ENCODE assay signal across 20 mouse cellular contexts in the genomic region with DNA sequence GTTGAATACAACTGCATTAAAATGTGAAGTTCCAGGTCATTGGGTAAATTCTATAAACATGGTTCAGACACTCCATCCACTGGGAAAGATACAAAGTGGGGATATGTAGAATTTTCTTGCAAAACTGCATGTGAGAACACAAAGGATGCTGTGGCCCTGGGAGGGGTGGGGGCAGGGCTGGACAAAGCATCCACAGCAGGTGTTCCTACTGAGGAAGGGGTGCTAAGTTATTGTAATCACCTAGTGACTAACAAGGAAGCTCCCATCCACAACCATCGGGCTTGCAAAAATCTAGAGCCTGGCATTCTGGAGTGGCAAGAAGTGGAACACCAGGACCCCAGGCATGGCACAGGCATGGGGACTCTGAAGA.
DNase-seq lines count a peak whose midpoint lies in the region; ATAC-seq and TF ChIP-seq lines count a peak whose summit lies in the region.
"Had no signal": no experiment of that assay in that cellular context is flagged by ENCODE, and none has a peak within 500 bp of the region (broad histone marks: within the 10 kb centered on the region; RNA-seq: fewer than 3 reads in every experiment).

No protein-coding gene starts in this region.

- H3K4me3 ChIP-seq in heart, embryonic 10.5 days, result no peak overlapping the region
- peak overlapping the region; percentile 24; the same call in 1 of the 2 replicates for H3K4me3 ChIP-seq in E14TG2a.4 (replicated peaks; ENCODE audit: low read length)
- H3K4me3 ChIP-seq in ES-E14 (ENCODE audit: insufficient read depth in 1 of 2, low read depth in 1 of 2, low read length in 2 of 2, poor library complexity in 1 of 2, severe bottlenecking in 1 of 2), result 0 out of 4 replicates have a peak overlapping the region, but pooled peaks of 1 of the 2 experiments have one; percentile 8
- H3K4me3 ChIP-seq in hindbrain, embryonic 14.5 days (replicated peaks; ENCODE audit: low read length), result no peak overlapping the region
- H3K4me3 ChIP-seq: embryonic facial prominence, embryonic 15.5 days; heart, adult 2 months; limb, embryonic 13.5 days; myocyte had no signal

- H3K9me3 ChIP-seq in heart, embryonic 10.5 days, result no peaks in the 10 kb centered on the region
- no peaks in the 10 kb centered on the region for H3K9me3 ChIP-seq in E14TG2a.4 (ENCODE audit: low read length)
- H3K9me3 ChIP-seq in ES-E14 (ENCODE audit: control insufficient read depth, insufficient read depth, low read depth, low read length), result no peaks in the 10 kb centered on the region
- H3K9me3 ChIP-seq in hindbrain, embryonic 14.5 days (ENCODE audit: control insufficient read depth, low read length), result no peaks in the 10 kb centered on the region
- H3K9me3 ChIP-seq: embryonic facial prominence, embryonic 15.5 days; limb, embryonic 13.5 days had no signal

- in situ Hi-C loops in ES-E14 (cut with MboI; ENCODE audit: low sequenced_read_pairs in 2 of 2, unreplicated experiment in 2 of 2), result no loop called here

- no peak overlapping the region for H3K4me2 ChIP-seq in hindbrain, embryonic 14.5 days (replicated peaks)
- H3K4me2 ChIP-seq: embryonic facial prominence, embryonic 15.5 days; limb, embryonic 13.5 days had no signal

- H3K9ac ChIP-seq in ES-E14 (ENCODE audit: insufficient read depth, low read depth, low read length, poor library complexity, severe bottlenecking), result no peak overlapping the region
- no peak overlapping the region for H3K9ac ChIP-seq in hindbrain, embryonic 14.5 days
- H3K9ac ChIP-seq: embryonic facial prominence, embryonic 15.5 days; limb, embryonic 13.5 days; liver, embryonic 14.5 days had no signal

- no peaks in the 10 kb centered on the region for H3K36me3 ChIP-seq in heart, embryonic 10.5 days
- no peaks in the 10 kb centered on the region for H3K36me3 ChIP-seq in E14TG2a.4 (ENCODE audit: insufficient read depth, low read length)
- no peaks in the 10 kb centered on the region for H3K36me3 ChIP-seq in ES-E14 (ENCODE audit: control insufficient read depth, insufficient read depth, low read length, poor library complexity, severe bottlenecking)
- H3K36me3 ChIP-seq in hindbrain, embryonic 14.5 days (replicated peaks; ENCODE audit: control insufficient read depth, insufficient read depth), result no peaks in the 10 kb centered on the region
- H3K36me3 ChIP-seq: embryonic facial prominence, embryonic 15.5 days; limb, embryonic 13.5 days had no signal

- 0 out of 2 replicates have a peak overlapping the region, but pooled peaks have one; percentile 36 for H3K27ac ChIP-seq in heart, embryonic 10.5 days
- peak overlapping the region; percentile 96; the same call in 1 of the 2 replicates for H3K27ac ChIP-seq in ES-E14 (ENCODE audit: insufficient read depth, low read depth, low read length, poor library complexity, severe bottlenecking)
- peak overlapping the region; percentile 38; the same call in 1 of the 2 replicates for H3K27ac ChIP-seq in hindbrain, embryonic 14.5 days
- H3K27ac ChIP-seq: embryonic facial prominence, embryonic 15.5 days; heart, adult 2 months; limb, embryonic 13.5 days; liver, embryonic 14.5 days had no signal

- intact Hi-C loops in heart, postnatal 25 days (cut with DNase I), result no loop called here

- TF ChIP-seq CTCF in E14TG2a.4 (conservative IDR thresholded peaks at IDR 0.05; ENCODE audit: low read length), result no peak

- peaks cover 77% of the 10 kb centered on the region for H3K4me1 ChIP-seq in heart, embryonic 10.5 days
- H3K4me1 ChIP-seq in E14TG2a.4 (replicated peaks; ENCODE audit: low read depth, low read length) (peaks cover 99% of the 10 kb centered on the region), ES-E14 (ENCODE audit: control insufficient read depth in 2 of 2, insufficient read depth in 2 of 2, low read length in 2 of 2, poor library complexity in 1 of 2) (peaks cover 59 to 65% of the 10 kb centered on the region in 2 experiments)
- peaks cover 28% of the 10 kb centered on the region for H3K4me1 ChIP-seq in hindbrain, embryonic 14.5 days (replicated peaks; ENCODE audit: control insufficient read depth, insufficient read depth, low read length)

- no peak for DNase-seq in heart, embryonic 10.5 days (ENCODE audit: low spot score)
- no peak for DNase-seq in heart, adult 9 months (ENCODE audit: low spot score in 2 of 2)
- no peak for DNase-seq in ES-E14 (ENCODE audit: low read depth, low spot score)
- DNase-seq in hindbrain, embryonic 14.5 days (ENCODE audit: low spot score), result no peak
- DNase-seq in right cerebral cortex, adult 2 months (ENCODE audit: low spot score in 2 of 2), result no peak
- DNase-seq in frontal cortex, postnatal 25 days (ENCODE audit: low spot score in 2 of 2), result no peak
- no peak for DNase-seq in heart, postnatal 25 days (ENCODE audit: low spot score)
- DNase-seq: gastrocnemius, postnatal 14 days; heart, adult 2 months; heart, postnatal 10 days; kidney, adult 8-10 months; kidney, postnatal 36 days; right cerebral cortex, postnatal 4 days; thymus, postnatal 25 days had no signal

- WGBS in heart, embryonic 10.5 days, result 71% methylated on average over 1 of the region's 1 CpGs
- WGBS in hindbrain, embryonic 14.5 days, result 32% methylated on average over 1 of the region's 1 CpGs

- no peak for ATAC-seq in hindbrain, embryonic 14.5 days (ENCODE audit: low FRiP score)
- ATAC-seq: inflammation-experienced regulatory T-cells, adult 6 months had no signal

- no peaks in the 10 kb centered on the region for H3K27me3 ChIP-seq in heart, embryonic 10.5 days (ENCODE audit: insufficient read depth, poor library complexity, severe bottlenecking)
- no peaks in the 10 kb centered on the region for H3K27me3 ChIP-seq in E14TG2a.4 (ENCODE audit: insufficient read depth, low read length)
- H3K27me3 ChIP-seq in hindbrain, embryonic 14.5 days (ENCODE audit: control insufficient read depth, insufficient read depth, low read length), result no peaks in the 10 kb centered on the region
- H3K27me3 ChIP-seq: embryonic facial prominence, embryonic 15.5 days; limb, embryonic 13.5 days had no signal

TF ChIP-seq in ES-E14, 5 proteins besides CTCF, POLR2A, EP300 and RAD21:
- TF ChIP-seq ZC3H11A (IDR thresholded peaks at IDR 0.05; ENCODE audit: borderline replicate concordance, low read depth, low read length), result no peak
- TF ChIP-seq ZNF384 (IDR thresholded peaks at IDR 0.05; ENCODE audit: low read depth, low read length), result no peak
- TF ChIP-seq CHD2 (IDR thresholded peaks at IDR 0.05; ENCODE audit: low read depth, low read length), result no peak; the same call in 1 of the 2 replicates
- no peak for TF ChIP-seq HCFC1 (IDR thresholded peaks at IDR 0.05; ENCODE audit: borderline replicate concordance, insufficient read depth, low read length)
- no peak for TF ChIP-seq MAFK (IDR thresholded peaks at IDR 0.05; ENCODE audit: insufficient read depth, low read depth, low read length)

Comparison
In these comparisons a context has a peak if more than half of its experiments do, and no peak if none do; other contexts are left out.
1. H3K27ac ChIP-seq: peak in every context shown above with its lines; median percentile 96 in ES-E14; 38 in hindbrain, embryonic 14.5 days; 36 in heart, embryonic 10.5 days.